Mouse (Mus musculus) liver, embryonic 14.5 days (tissue): ENCODE data around the gene Timm29. TPM values are rescaled to one million over a fixed set of nuclear protein-coding genes. Genes with fewer than 3 reads are reported as not detected.

Source experiments
- ATAC-seq: fragments of 200-750 bp; cut with Nextera tagmentation; 2 replicates; pipeline ENCODE4 v1.8.0; 2017; ENCODE audit warnings: moderate number of reproducible peaks, mild to moderate bottlenecking, moderate library complexity; ENCODE audit not compliant: insufficient read depth
- DNase-seq, 3 experiments: peaks; one replicate each; pipeline ENCODE4 v3.0.0-alpha.2; 2012 to 2013; ENCODE audit warnings: low read depth in 3 of 3, low spot score in 3 of 3
- H3K27ac ChIP-seq: fragments of 300-500 bp; sonication (generic); 2 replicates; pipeline ENCODE4 v1.5.1; 2014; ENCODE audit warnings: moderate library complexity, mild to moderate bottlenecking, control low read depth, inconsistent platforms
- H3K27me3 ChIP-seq: fragments of 300-500 bp; sonication (generic); 2 replicates; pipeline ENCODE4 v1.6.1; 2014; ENCODE audit warnings: mild to moderate bottlenecking, low read length, moderate library complexity; ENCODE audit not compliant: control insufficient read depth, insufficient read depth
- H3K36me3 ChIP-seq: fragments of 300-500 bp; sonication (generic); replicated peaks from 2 replicates; pipeline ENCODE4 v1.6.1; 2014; ENCODE audit warnings: low read depth; ENCODE audit not compliant: control insufficient read depth, insufficient read depth
- H3K4me1 ChIP-seq, 2 experiments: fragments of 200-500 bp in 1 of 2; fragments of 300-500 bp in 1 of 2; sonication (generic) in 1 of 2; replicated peaks; 2 replicates each; pipeline ENCODE4 v1.6.1; 2012 to 2014; ENCODE audit warnings: antibody characterized with exemption in 1 of 2, inconsistent platforms in 1 of 2, low read length in 1 of 2; ENCODE audit not compliant: control insufficient read depth in 2 of 2, insufficient read depth in 2 of 2
- H3K4me2 ChIP-seq: fragments of 300-500 bp; sonication (generic); 2 replicates; pipeline ENCODE4 v1.6.1; 2014; ENCODE audit warnings: low read depth, mild to moderate bottlenecking, control low read depth, moderate library complexity
- H3K4me3 ChIP-seq, 2 experiments: fragments of 200-500 bp in 1 of 2; fragments of 300-500 bp in 1 of 2; sonication (generic) in 1 of 2; 2 replicates each; pipeline ENCODE4 v1.5.1; 2012 to 2014; ENCODE audit warnings: low read depth in 2 of 2, low read length in 2 of 2, mild to moderate bottlenecking in 2 of 2, control low read depth in 1 of 2, inconsistent platforms in 1 of 2, moderate library complexity in 1 of 2; ENCODE audit not compliant: insufficient read depth in 1 of 2
- H3K9ac ChIP-seq: fragments of 300-500 bp; sonication (generic); replicated peaks from 2 replicates; pipeline ENCODE4 v1.6.1; 2014; ENCODE audit warnings: mild to moderate bottlenecking, control low read depth, moderate library complexity
- H3K9me3 ChIP-seq: fragments of 300-500 bp; sonication (generic); 2 replicates; pipeline ENCODE4 v1.6.1; 2016; ENCODE audit warnings: low read length, mixed read lengths; ENCODE audit not compliant: control insufficient read depth
- CTCF ChIP-seq: IDR thresholded peaks from 2 replicates; pipeline ENCODE4 v1.5.1; 2016; ENCODE audit warnings: antibody characterized with exemption, low read depth, control low read depth
- EP300 ChIP-seq: IDR thresholded peaks from 2 replicates; pipeline ENCODE4 v1.6.1; 2016; ENCODE audit warnings: antibody characterized with exemption, low read depth
- WGBS: fragments of 180-500 bp; shearing (Covaris S2); extraction: QIAGEN DNeasy Blood & Tissue Kit; methylation state at CpG from one replicate; pipeline ENCODE4 v1.1.7; 2014; ENCODE audit not compliant: insufficient replicate concordance; 5-methylcytosine and 5-hydroxymethylcytosine counted together
- microRNA counts: library from miRNA; unstranded; fragments of <30 nt; microRNA quantifications from one replicate; lab custom pipeline; 2016
- microRNA-seq: library from miRNA; unstranded; fragments of <30 nt; microRNA quantifications from one replicate; pipeline ENCODE4, GENCODE M21; 2016
- polyA plus RNA-seq, 2 experiments: library from polyadenylated mRNA; depleted of rRNA in 1 of 2; stranded (reverse) in 1 of 2; unstranded in 1 of 2; fragments of >200 nt; fragmentation: Nextera tagmentation in 1 of 2; extraction: Ambion mirVana in 1 of 2; gene quantifications; 2 replicates each; pipeline versions ENCODE4 v1.2.1 to v1.2.3; 2012 to 2014

Gene Timm29
- polyA plus RNA-seq, 2 experiments, result 15.3 to 17.0 TPM

DNA sequence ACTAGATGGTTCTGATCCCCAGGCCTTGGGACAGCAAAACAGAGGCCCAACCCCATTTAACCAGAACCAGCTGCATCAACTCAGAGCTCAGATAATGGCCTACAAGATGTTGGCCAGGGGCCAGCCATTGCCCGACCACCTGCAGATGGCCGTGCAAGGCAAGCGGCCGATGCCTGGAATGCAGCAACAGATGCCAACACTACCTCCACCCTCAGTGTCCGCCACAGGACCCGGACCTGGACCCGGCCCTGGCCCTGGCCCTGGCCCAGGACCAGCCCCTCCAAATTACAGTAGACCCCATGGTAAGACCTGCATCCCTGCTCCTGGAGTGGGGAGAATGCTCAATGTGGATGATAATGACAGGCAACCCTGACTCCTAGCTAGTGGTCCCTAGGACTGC is 43.1 kb downstream of the Timm29 start:
- H3K9ac ChIP-seq, result no peak overlapping the region
- 93% methylated on average over 7 of the region's 7 CpGs for WGBS

GRCm38 (mm10) chr9:21639031-21639430 is 46.5 kb downstream of the Timm29 start:
- H3K4me3 ChIP-seq, result no peak overlapping the region

More for the DNA sequence above, 43.1 kb downstream of the Timm29 start:
- no peak overlapping the region for H3K4me3 ChIP-seq
- TF ChIP-seq CTCF (no peak), EP300 (no peak)
- no peaks in the 10 kb centered on the region for H3K4me1 ChIP-seq
- peaks cover 59% of the 10 kb centered on the region for H3K36me3 ChIP-seq
- DNase-seq (no peak), ATAC-seq (no peak)
- no peaks in the 10 kb centered on the region for H3K9me3 ChIP-seq
- no peaks in the 10 kb centered on the region for H3K27me3 ChIP-seq
- H3K4me2 ChIP-seq, result no peak overlapping the region
- H3K27ac ChIP-seq, result no peak overlapping the region

More at GRCm38 (mm10) chr9:21639031-21639430, 46.5 kb downstream of the Timm29 start:
- no peaks in the 10 kb centered on the region for H3K9me3 ChIP-seq
- H3K4me1 ChIP-seq, result no peaks in the 10 kb centered on the region
- H3K27me3 ChIP-seq, result no peaks in the 10 kb centered on the region
- no peak for ATAC-seq
- WGBS, result 91% methylated on average over 11 of the region's 11 CpGs
- no peak overlapping the region for H3K27ac ChIP-seq
- no peak overlapping the region for H3K9ac ChIP-seq
- DNase-seq, result no peak
- TF ChIP-seq CTCF (no peak), EP300 (no peak)
- H3K4me2 ChIP-seq, result no peak overlapping the region
- H3K36me3 ChIP-seq, result peaks cover 83% of the 10 kb centered on the region

MicroRNA genes within 50 kb of the gene (microRNA counts, 519-probe panel; counts per million panel counts)
- 69.9 counts per million for microRNA mmu-miR-1946b (lab: Ali Mortazavi, UCI)

Small RNAs within 50 kb of the gene (microRNA-seq; reads per million reads assigned to microRNA genes)
- not detected for gene Mir1946b

Other genes with a start within 250 kb of the Timm29 start
- 23.3 and 28.2 TPM in 2 replicates for gene Ilf3, start 224.9 kb upstream of the Timm29 start, polyA plus RNA-seq (2012; rRNA removed)
- gene Ilf3, start 224.9 kb upstream of the Timm29 start, polyA plus RNA-seq (2014; fragmentation: Nextera tagmentation; extraction: Ambion mirVana), result 33.5 and 36.8 TPM in 2 replicates
- 20.0 and 25.4 TPM in 2 replicates for gene Qtrt1, start 180.9 kb upstream of the Timm29 start, polyA plus RNA-seq (2012; rRNA removed)
- 20.0 and 20.9 TPM in 2 replicates for gene Qtrt1, start 180.9 kb upstream of the Timm29 start, polyA plus RNA-seq (2014; fragmentation: Nextera tagmentation; extraction: Ambion mirVana)
- 30.7 and 31.6 TPM in 2 replicates for gene Dnm2, start 167.8 kb upstream of the Timm29 start, polyA plus RNA-seq (2012; rRNA removed)
- gene Dnm2, start 167.8 kb upstream of the Timm29 start, polyA plus RNA-seq (2014; fragmentation: Nextera tagmentation; extraction: Ambion mirVana), result 36.8 and 41.8 TPM in 2 replicates
- gene Tmed1, start 82.5 kb upstream of the Timm29 start, polyA plus RNA-seq (2012; rRNA removed), result 14.8 and 16.3 TPM in 2 replicates
- 24.8 and 26.4 TPM in 2 replicates for gene Tmed1, start 82.5 kb upstream of the Timm29 start, polyA plus RNA-seq (2014; fragmentation: Nextera tagmentation; extraction: Ambion mirVana)
- 5.3 and 5.7 TPM in 2 replicates for gene AB124611, start 66.5 kb upstream of the Timm29 start, polyA plus RNA-seq (2012; rRNA removed)
- 2.1 and 2.3 TPM in 2 replicates for gene AB124611, start 66.5 kb upstream of the Timm29 start, polyA plus RNA-seq (2014; fragmentation: Nextera tagmentation; extraction: Ambion mirVana)
- gene Carm1, start 45.8 kb upstream of the Timm29 start, polyA plus RNA-seq (2012; rRNA removed), result 25.6 and 26.4 TPM in 2 replicates
- gene Carm1, start 45.8 kb upstream of the Timm29 start, polyA plus RNA-seq (2014; fragmentation: Nextera tagmentation; extraction: Ambion mirVana), result 13.6 and 17.1 TPM in 2 replicates
- gene Yipf2, start 106 bp downstream of the Timm29 start, polyA plus RNA-seq (2012; rRNA removed), result 6.1 and 6.6 TPM in 2 replicates
- 7.7 and 9.0 TPM in 2 replicates for gene Yipf2, start 106 bp downstream of the Timm29 start, polyA plus RNA-seq (2014; fragmentation: Nextera tagmentation; extraction: Ambion mirVana)
- gene Smarca4, start 23.4 kb downstream of the Timm29 start, polyA plus RNA-seq (2012; rRNA removed), result 17.0 and 20.6 TPM in 2 replicates
- 17.7 and 22.6 TPM in 2 replicates for gene Smarca4, start 23.4 kb downstream of the Timm29 start, polyA plus RNA-seq (2014; fragmentation: Nextera tagmentation; extraction: Ambion mirVana)
- gene Ldlr, start 130.8 kb downstream of the Timm29 start, polyA plus RNA-seq (2012; rRNA removed), result 12.6 and 12.7 TPM in 2 replicates
- gene Ldlr, start 130.8 kb downstream of the Timm29 start, polyA plus RNA-seq (2014; fragmentation: Nextera tagmentation; extraction: Ambion mirVana), result 5.9 and 7.6 TPM in 2 replicates
- 37.4 and 52.4 TPM in 2 replicates for gene Spc24, start 167.6 kb downstream of the Timm29 start, polyA plus RNA-seq (2012; rRNA removed)
- gene Spc24, start 167.6 kb downstream of the Timm29 start, polyA plus RNA-seq (2014; fragmentation: Nextera tagmentation; extraction: Ambion mirVana), result 89.5 and 92.2 TPM in 2 replicates
- gene Kank2, start 206.0 kb downstream of the Timm29 start, polyA plus RNA-seq (2012; rRNA removed), result 3.9 and 4.2 TPM in 2 replicates
- 1.2 and 1.4 TPM in 2 replicates for gene Kank2, start 206.0 kb downstream of the Timm29 start, polyA plus RNA-seq (2014; fragmentation: Nextera tagmentation; extraction: Ambion mirVana)
- gene Angptl8, start 242.8 kb downstream of the Timm29 start, polyA plus RNA-seq (2012; rRNA removed), result 20.4 and 26.8 TPM in 2 replicates
- gene Angptl8, start 242.8 kb downstream of the Timm29 start, polyA plus RNA-seq (2014; fragmentation: Nextera tagmentation; extraction: Ambion mirVana), result 19.6 and 20.3 TPM in 2 replicates